Mouse (Mus musculus) thymus, adult 2 months (tissue): ENCODE results near the gene Fbln5. TPM values are rescaled to one million over a fixed set of nuclear protein-coding genes. Genes with fewer than 3 reads are reported as not detected.

Experiments used
- DNase-seq: peaks from one replicate; pipeline ENCODE4 v3.0.0; 2021
- H3K27ac ChIP-seq: fragments of 200-500 bp; 2 replicates; pipeline ENCODE4 v1.5.1; 2012; ENCODE audit warnings: low read length, control low read depth; ENCODE audit not compliant: control insufficient read depth, insufficient read depth
- H3K27me3 ChIP-seq: fragments of 200-500 bp; 2 replicates; pipeline ENCODE4 v1.6.1; 2012; ENCODE audit warnings: mild to moderate bottlenecking, low read length, moderate library complexity, mixed read lengths; ENCODE audit not compliant: control insufficient read depth, insufficient read depth
- H3K36me3 ChIP-seq: fragments of 200-500 bp; 2 replicates; pipeline ENCODE4 v1.6.1; 2012; ENCODE audit warnings: mild to moderate bottlenecking, low read length, moderate library complexity; ENCODE audit not compliant: control insufficient read depth, insufficient read depth
- H3K4me1 ChIP-seq: fragments of 200-500 bp; replicated peaks from 2 replicates; pipeline ENCODE4 v1.6.1; 2012; ENCODE audit warnings: low read length; ENCODE audit not compliant: control insufficient read depth, insufficient read depth
- H3K4me3 ChIP-seq: fragments of 200-500 bp; 2 replicates; pipeline ENCODE4 v1.5.1; 2012; ENCODE audit warnings: mild to moderate bottlenecking, low read length, control low read depth, moderate library complexity; ENCODE audit not compliant: control insufficient read depth, insufficient read depth
- CTCF ChIP-seq: fragments of 200-500 bp; IDR thresholded peaks from 2 replicates; pipeline ENCODE4 v1.5.1; 2012; ENCODE audit warnings: mild to moderate bottlenecking, control low read depth, low read length, moderate library complexity, borderline replicate concordance; ENCODE audit not compliant: control insufficient read depth, poor library complexity, insufficient read depth; ENCODE audit errors: extremely low read depth
- POLR2A ChIP-seq: fragments of 200-500 bp; IDR thresholded peaks from 2 replicates; pipeline ENCODE4 v1.6.1; 2012; ENCODE audit warnings: mild to moderate bottlenecking, low read length, control low read depth, moderate library complexity; ENCODE audit not compliant: control insufficient read depth, poor library complexity, insufficient read depth; ENCODE audit errors: extremely low read depth
- WGBS: fragments of 180-500 bp; shearing (Covaris S2); methylation state at CpG from one replicate; pipeline ENCODE4 v1.1.7; 2018; 5-methylcytosine and 5-hydroxymethylcytosine counted together
- polyA plus RNA-seq: library from polyadenylated mRNA; depleted of rRNA; stranded (reverse); fragments of >200 nt; gene quantifications from 2 replicates; pipeline ENCODE4 v1.2.3, GENCODE M21; 2012

Fbln5 gene
- polyA plus RNA-seq, 1 experiment = 16.3 TPM

- Histone ChIP-seq H3K36me3 (no peaks in the 10 kb centered on the region), H3K27me3 (no peaks in the 10 kb centered on the region), H3K27ac (no peak overlapping the region), H3K4me3 (no peak overlapping the region), H3K4me1 (no peaks in the 10 kb centered on the region)
- no peak for DNase-seq
- WGBS = 94% methylated on average over 3 of the region's 3 CpGs
- TF ChIP-seq CTCF (no peak), POLR2A (no peak)
Measured at GRCm38 (mm10) chr12:101794458-101794857, 24.4 kb downstream of the Fbln5 start.

GRCm38 (mm10) chr12:101793221-101793621, 25.6 kb downstream of the Fbln5 start:
- H3K4me3 ChIP-seq = no peak overlapping the region
- H3K27ac ChIP-seq = no peak overlapping the region
- H3K27me3 ChIP-seq = no peaks in the 10 kb centered on the region
- TF ChIP-seq POLR2A (no peak), CTCF (no peak)
- 79% methylated on average over 5 of the region's 5 CpGs for WGBS
- DNase-seq = no peak
- H3K4me1 ChIP-seq = no peaks in the 10 kb centered on the region
- no peaks in the 10 kb centered on the region for H3K36me3 ChIP-seq

- no peaks in the 10 kb centered on the region for H3K27me3 ChIP-seq
- no peak overlapping the region for H3K27ac ChIP-seq
- no peaks in the 10 kb centered on the region for H3K36me3 ChIP-seq
- 96% methylated on average over 4 of the region's 4 CpGs for WGBS
- DNase-seq = no peak
- TF ChIP-seq POLR2A = no peak
- no peak for TF ChIP-seq CTCF
- H3K4me3 ChIP-seq = no peak overlapping the region
- H3K4me1 ChIP-seq = no peaks in the 10 kb centered on the region
Measured at GRCm38 (mm10) chr12:101792684-101793083, 26.2 kb downstream of the Fbln5 start.

GRCm38 (mm10) chr12:101789767-101790166, 29.1 kb downstream of the Fbln5 start:
- DNase-seq = no peak
- H3K4me3 ChIP-seq = no peak overlapping the region
- H3K4me1 ChIP-seq = no peaks in the 10 kb centered on the region
- no peaks in the 10 kb centered on the region for H3K27me3 ChIP-seq
- 94% methylated on average over 3 of the region's 3 CpGs for WGBS
- H3K27ac ChIP-seq = no peak overlapping the region
- TF ChIP-seq CTCF (no peak), POLR2A (no peak)
- no peaks in the 10 kb centered on the region for H3K36me3 ChIP-seq

- Histone ChIP-seq H3K4me1 (no peaks in the 10 kb centered on the region), H3K27me3 (no peaks in the 10 kb centered on the region), H3K36me3 (no peaks in the 10 kb centered on the region), H3K27ac (no peak overlapping the region), H3K4me3 (no peak overlapping the region)
- 86% methylated on average over 3 of the region's 3 CpGs for whole genome bisulfite sequencing
- TF ChIP-seq POLR2A (no peak), CTCF (no peak)
- no peak for DNase-seq
Measured at GRCm38 (mm10) chr12:101789250-101789649, 29.6 kb downstream of the Fbln5 start.

- Histone ChIP-seq H3K36me3 (no peaks in the 10 kb centered on the region), H3K27ac (no peak overlapping the region), H3K4me3 (no peak overlapping the region), H3K4me1 (no peaks in the 10 kb centered on the region), H3K27me3 (no peaks in the 10 kb centered on the region)
- TF ChIP-seq CTCF = no peak
- no peak for TF ChIP-seq POLR2A
- WGBS = 56% methylated on average over 2 of the region's 2 CpGs
- DNase-seq = no peak
Measured at GRCm38 (mm10) chr12:101782787-101783186, 36.1 kb downstream of the Fbln5 start.

GRCm38 (mm10) chr12:101780915-101781314, 37.9 kb downstream of the Fbln5 start:
- Histone ChIP-seq H3K27ac (no peak overlapping the region), H3K27me3 (no peaks in the 10 kb centered on the region), H3K4me3 (no peak overlapping the region), H3K36me3 (no peaks in the 10 kb centered on the region), H3K4me1 (no peaks in the 10 kb centered on the region)
- TF ChIP-seq CTCF = no peak
- TF ChIP-seq POLR2A = no peak
- DNase-seq = no peak
- WGBS = 81% methylated on average over 5 of the region's 5 CpGs
